Mouse (Mus musculus): ENCODE measurements at regions not wholly inside any gene's neighbourhood (a gene's known extent, or its start where the extent isn't known, plus 50 kb on each side); places are given as distances from the start of the nearest gene placed in this dataset.

DNA sequence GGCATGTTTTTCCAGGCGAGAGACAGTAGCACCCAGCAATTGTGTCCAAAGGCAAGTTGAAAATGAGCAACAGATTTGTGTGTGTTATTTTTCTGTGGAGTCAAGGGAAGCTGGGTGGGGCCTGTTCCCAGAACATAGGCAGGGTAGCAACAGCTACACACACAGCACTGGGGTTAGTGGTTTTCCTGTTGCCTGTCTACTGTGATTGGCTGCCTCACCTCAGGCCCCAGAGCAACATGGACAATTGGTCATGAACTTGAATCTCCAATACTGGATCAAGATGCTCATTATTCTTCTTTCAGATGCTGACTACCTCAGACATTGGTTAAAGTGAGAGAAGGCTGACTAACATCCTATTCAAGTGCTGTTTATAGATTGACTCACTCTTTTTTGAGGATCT lies 188.9 kb downstream of the Gm5426 start:
- no peak for DNase-seq (ENCODE audit: low spot score in 2 of 2)

DNA sequence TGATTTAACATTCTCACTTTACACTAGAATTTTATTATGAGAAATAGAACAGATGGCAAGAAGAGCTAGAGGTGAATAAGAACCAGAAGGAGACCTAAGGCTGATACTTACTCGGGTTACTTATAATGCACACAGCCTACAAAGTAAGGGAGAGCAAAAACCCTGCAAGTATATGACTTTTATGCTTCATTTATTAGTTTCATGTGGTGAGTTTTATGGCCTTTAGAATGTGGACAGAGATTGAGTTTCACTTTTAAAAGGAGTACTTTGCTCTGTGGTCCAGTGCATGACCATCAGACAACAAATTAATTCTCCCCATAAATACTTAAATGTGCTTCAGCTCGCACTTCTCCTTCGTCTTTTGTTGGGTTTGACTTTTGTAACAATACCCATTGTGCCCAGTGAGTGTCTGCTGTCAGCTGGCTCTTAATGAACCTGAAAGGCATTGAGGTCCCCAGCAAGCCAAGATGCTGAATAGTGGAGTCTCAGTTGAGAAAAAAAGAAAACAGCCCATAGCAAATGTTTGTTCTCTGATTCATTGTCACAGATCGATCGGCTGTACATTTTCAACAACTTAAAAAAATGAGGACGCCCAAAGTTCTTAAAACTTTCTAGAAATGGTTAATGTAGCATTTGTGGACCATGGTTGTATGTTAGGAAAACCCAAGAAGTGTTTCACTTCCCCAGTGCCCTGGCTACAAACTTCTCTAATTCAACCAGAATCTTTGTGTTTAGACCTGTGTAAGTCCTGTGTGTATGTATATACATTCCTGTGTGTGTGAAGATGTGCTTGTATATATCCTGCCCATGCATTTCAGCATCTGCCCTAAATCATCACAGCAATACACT lies 194.5 kb downstream of the Gm5426 start:
- peak in 1 of 2 experiments; percentile 22 for DNase-seq (ENCODE audit: low spot score in 2 of 2)

DNA sequence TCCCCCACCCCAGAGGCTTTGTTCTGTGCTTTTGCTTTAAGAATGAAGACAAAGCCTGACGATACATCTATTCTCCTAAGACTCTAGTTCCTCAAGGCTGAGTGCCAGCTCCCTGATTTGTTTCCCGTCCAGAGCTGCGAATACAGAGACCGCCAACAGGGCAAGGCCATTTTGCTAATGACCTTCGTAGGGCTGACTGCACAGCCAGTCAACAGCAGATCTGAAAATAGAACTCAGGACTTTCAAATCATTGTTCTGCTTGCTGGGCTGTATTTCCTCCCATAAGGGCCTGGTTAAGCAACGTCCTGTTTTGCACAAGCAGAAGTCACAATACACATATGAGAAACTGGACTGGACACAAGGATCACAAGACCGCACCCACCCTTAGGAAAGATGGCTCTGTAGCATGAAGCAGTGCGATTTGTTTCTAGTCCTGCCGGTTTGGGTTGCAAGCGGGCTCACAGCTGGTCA lies 196.4 kb downstream of the Gm5426 start:
- DNase-seq (ENCODE audit: low spot score in 2 of 2), result peak; percentile 85 to 93

DNA sequence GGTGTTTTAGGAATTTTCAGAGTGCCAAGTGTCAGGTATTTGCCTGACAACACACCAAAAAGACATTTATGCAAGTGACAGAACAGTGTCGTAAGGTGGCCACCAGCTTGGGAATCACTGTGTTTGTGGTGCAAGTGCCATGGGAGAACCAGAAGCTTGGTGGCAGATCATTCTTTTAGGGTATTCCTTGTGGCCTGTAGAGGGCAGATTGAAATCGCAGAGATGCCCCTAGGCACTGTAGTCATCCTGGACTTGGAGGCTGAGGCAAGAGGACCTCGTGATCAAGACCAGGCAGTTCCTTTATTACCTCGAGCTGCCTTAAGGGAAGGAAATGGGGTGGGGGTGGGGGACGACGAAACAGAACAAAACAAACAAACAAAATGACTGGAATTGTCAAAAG lies 196.8 kb downstream of the Gm5426 start:
- peak in 1 of 2 experiments; percentile 61 for DNase-seq (ENCODE audit: low spot score in 2 of 2)

GRCm38 (mm10) chr10:96336271-96336670 lies 199.9 kb downstream of the Gm5426 start:
- no peak for DNase-seq (ENCODE audit: low spot score in 2 of 2)

DNA sequence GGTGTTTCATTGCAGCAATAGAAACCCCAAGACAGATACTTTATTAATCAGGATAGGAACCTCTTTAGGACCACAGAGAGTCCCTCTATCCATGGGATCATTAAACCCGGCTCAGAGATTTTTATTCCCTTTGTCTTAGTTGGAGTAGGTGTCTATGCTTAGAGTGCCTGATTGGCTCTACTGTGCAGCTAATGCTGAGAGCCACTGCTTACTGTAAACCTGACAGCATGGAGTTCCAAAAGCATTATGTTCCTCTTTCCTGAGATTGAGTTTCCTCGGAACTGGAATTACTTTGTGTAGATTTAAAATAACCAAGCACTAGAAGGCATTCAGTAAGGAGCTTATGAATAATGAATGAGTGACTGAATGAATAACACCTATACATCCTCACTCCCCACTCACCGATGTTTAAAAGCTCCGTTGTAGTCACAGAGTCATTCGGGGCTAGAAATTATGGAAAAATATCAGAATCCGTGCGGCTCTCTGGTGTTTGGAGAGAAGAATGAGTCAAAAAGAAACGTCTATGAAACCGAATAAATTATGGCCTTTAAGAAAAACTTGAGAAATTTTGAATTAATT lies 200.8 kb downstream of the Gm5426 start:
- DNase-seq (ENCODE audit: low spot score in 2 of 2), result no peak

DNA sequence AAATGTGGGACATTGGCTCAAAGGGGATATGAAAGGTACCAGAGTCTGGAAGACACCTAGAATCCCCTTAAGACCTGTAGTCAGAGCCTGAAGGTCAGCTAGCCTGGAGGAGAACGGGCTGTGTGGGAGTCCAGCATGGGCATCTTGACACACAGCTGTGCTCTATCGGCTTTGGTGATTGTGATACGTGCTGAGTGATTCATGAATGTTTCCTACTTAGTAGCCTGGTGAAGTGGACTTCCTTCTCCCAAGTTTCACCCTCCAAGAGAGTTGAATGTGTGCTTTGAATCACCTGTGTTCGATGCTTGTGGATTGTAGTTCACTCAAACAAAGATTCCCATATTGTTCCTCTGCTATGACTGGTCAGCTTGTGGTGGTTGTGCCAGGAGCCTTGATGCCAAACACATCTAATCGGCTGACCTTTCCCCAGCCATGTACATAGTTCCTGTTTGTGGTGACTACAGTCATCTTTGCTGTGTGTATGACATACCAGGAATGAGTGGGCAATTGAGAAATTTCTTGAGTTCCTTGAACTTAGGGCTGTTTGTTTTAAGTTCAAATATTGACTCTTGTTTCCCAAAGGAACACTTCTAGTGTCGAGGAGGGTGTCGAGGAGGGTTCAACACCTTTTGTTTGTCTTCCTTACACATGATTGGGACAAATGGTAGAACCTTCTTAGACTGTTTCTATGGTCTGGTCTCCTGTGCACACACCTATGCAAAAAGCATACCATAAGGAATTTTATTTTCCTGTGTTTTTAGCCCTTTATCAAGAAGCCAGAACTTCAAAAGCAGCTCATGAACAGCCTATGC lies 201.6 kb downstream of the Gm5426 start:
- DNase-seq (ENCODE audit: low spot score in 2 of 2), result peak in 1 of 2 experiments; percentile 8

DNA sequence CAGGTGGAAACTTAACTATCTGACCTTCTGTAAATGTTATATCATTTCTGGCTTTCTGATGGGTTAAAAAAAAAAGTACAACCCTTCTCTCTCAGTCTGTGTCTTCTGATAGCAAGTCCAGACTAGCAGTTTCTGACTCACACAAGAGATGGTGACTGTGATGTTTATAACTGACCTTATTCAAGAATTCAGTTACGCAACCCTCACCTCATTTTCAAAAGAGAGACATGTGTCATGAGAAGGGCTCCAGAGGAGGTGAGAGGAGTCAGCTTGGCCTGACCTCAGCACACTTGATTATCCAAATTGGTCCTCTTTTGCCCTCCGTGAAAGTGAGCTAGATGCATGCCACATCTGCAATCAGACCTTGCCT lies 202.2 kb downstream of the Gm5426 start:
- DNase-seq (ENCODE audit: low spot score in 2 of 2), result no peak

DNA sequence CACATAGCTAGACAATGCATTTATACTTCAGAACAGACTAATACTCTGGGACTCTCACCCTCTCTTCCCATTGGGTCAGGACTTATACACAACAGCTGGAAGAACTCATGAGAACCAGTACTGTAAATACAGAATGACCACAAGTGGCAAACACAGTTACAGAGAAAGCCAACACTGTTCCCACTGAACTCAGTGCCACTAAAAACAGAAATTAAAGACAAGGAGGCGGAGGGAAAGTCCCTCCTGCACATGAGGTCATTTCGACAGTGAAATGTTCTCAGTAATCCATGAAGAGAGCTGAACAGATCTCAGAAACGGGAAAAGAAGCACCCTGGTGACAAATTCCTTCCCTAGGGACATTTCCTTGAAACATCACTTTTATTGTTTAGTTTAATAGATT lies 206.1 kb downstream of the Gm5426 start:
- no peak for DNase-seq (ENCODE audit: low spot score in 2 of 2)

DNA sequence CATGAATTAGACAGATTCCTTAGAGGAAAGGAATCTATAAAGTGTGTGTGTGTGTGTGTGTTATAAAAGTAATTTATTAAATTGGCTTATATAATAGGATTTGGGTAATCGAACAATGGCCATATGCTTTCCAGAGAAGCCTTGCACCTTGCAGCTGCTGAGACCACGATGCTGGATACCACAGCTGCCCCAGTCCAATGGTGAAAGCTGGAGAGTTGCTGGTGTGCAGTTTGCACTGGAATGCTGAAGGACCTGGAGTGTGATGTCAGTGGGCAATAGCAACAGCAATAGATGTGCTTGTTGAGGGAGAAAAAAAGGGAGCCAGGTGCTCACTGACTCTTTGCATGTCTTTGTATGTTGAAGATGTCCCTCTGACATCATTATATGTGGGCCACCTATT lies 207.3 kb downstream of the Gm5426 start:
- DNase-seq (ENCODE audit: low spot score in 2 of 2), result no peak

DNA sequence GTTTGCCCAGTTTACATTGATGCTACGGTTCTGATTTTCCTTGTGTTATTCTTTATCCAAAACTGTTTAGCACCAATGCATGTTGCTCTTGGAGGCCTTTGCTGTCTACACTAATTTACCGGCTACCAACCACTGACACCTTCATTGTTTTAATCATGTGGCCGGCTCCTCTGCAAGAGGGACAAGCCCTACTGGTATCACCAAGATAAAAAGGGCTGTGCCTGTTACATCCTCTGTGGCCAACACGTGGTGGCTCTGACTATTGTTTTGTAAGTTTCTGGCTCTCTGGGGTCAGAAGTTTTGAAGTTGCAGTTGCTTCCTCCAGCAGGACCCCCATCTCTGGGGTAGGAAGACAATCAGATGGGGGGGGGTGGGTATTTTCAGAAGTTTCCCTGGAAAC lies 214.3 kb downstream of the Gm5426 start:
- DNase-seq (ENCODE audit: low spot score in 2 of 2), result no peak

DNA sequence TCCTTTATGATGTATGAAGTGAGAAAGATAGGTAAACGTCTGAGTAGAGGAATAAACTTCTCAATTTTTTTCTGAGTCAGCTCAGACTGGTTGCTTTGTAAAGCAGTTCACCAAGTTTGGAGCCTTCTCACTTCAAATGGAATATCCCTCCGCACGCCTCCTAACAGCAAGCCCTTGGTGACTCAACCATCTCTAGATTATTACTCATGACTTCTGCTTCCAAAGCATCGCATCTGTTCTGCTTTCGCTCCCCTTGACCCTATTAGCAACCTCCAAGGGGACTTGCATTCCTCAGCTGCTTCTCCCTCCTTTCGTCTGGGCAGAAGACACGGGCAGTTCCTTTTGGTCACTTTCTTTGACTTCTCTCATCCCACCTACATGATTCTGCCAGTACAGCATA lies 214.9 kb downstream of the Gm5426 start:
- no peak for DNase-seq (ENCODE audit: low spot score in 2 of 2)

- DNase-seq (ENCODE audit: low spot score in 2 of 2), result no peak
Measured at GRCm38 (mm10) chr10:96356980-96357624, 220.7 kb downstream of the Gm5426 start.

DNA sequence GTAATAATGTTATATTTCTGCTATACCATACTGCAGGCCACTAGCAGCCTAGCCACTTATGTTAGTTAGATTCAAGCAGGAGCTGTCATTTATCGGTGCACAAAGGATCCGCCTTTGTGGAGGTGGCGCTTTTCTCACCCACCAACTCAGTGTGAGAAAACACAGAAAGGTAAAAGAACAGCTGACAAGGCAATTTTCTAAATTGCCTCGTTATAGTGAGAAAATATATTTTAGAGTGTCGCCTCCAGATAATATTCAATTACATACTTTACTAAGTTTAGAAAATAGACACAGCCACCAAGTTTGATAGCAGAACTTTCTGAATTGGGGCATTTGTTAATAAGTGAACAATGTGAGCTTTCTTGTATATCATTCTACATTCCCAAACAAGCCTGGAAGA lies 221.2 kb downstream of the Gm5426 start:
- DNase-seq (ENCODE audit: low spot score in 2 of 2), result no peak

GRCm38 (mm10) chr10:96358984-96359383 lies 222.6 kb downstream of the Gm5426 start:
- DNase-seq (ENCODE audit: low spot score in 2 of 2), result no peak

DNA sequence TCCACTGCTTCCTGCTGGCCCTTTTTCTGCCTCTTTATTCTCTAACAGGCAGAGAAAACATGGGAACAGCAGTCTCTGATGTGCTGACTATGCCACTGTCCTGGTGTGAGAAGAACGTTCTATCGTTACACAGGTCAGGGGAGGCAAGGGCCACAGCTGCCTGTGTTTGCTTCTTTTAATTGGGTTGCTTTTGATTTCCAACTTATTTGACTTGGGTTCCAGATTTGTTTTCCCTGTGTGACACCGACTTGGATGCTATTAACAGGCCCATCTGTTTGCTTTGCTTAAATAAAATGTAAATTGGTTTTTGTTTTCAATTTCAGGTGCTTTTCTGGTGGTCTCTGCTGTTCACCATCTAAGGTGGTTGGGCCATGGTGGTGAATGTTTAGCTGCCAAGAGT lies 225.8 kb downstream of the Gm5426 start:
- DNase-seq (ENCODE audit: low spot score in 2 of 2), result no peak

- no peak for DNase-seq (ENCODE audit: low spot score in 2 of 2)
Measured at GRCm38 (mm10) chr10:96363867-96364266, 227.5 kb downstream of the Gm5426 start.

DNA sequence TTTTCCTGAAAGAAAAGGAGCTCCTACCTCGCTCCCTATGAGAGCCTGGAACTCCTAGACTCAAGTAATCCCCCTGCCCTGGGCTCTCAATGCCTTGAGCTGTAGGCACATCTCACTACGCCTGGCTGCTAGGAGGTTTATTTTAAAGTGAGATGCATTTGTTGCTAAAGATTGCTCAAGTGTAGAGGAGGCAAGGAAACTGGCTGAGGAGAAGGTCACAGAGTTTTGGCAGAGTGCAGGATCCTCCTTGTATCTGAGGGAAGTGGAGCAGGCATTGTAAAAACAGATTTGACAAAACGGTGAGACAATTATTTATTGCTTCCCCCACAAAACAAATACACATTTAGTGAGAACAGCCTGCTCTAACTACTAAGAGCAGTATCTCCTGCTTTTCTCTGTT lies 228.7 kb downstream of the Gm5426 start:
- no peak for DNase-seq (ENCODE audit: low spot score in 2 of 2)

DNA sequence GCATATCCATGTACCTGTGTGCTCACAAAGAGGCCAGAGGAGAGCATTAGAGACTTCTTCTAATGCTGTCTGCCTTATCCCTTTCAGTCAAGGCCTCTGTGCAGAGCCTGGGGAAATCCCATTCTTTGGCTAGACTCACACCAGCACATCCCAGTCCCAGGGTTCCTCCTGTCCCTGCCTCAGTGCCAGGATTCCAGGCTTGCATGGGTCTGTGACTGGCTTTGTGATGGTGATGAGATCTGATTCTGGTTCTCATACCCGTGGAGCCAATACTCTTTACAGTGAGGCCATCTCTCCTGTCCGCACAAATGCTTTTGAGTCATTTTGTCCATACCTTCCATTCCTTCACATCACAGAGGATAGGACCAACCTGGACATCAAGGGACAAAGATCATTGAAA lies 230.5 kb downstream of the Gm5426 start:
- no peak for DNase-seq (ENCODE audit: low spot score in 2 of 2)

- DNase-seq (ENCODE audit: low spot score in 2 of 2), result peak; percentile 18 to 63
Measured at GRCm38 (mm10) chr10:96370547-96371320, 234.3 kb downstream of the Gm5426 start.

GRCm38 (mm10) chr10:96371321-96371653 lies 234.9 kb downstream of the Gm5426 start:
- no peak for DNase-seq (ENCODE audit: low spot score in 2 of 2)
